Mouse (Mus musculus): ENCODE results near the gene Gp5. TPM values are rescaled to one million over a fixed set of nuclear protein-coding genes. Genes with fewer than 3 reads are reported as not detected.
"Not testable (repeated sequence)": the region's sequence is repeated elsewhere in the genome, so short reads cannot be mapped to it uniquely, and the experiment has no call there.

The Gp5 gene
- polyA plus RNA-seq (2015; fragmentation: Nextera tagmentation; extraction: Ambion mirVana) = 0.11 and 0.39 TPM in 2 replicates

- H3K4me3 ChIP-seq (ENCODE audit: low read depth, low read length) = peak within 1 kb of the TSS; percentile 56; the same call in 1 of the 2 replicates
- ATAC-seq (ENCODE audit: low FRiP score, low TSS enrichment) (no peak), DNase-seq (ENCODE audit: low spot score) (no peak)
- no peaks in the 10 kb centered on the region; the same call in 1 of the 2 replicates for H3K4me1 ChIP-seq (replicated peaks; ENCODE audit: control insufficient read depth, insufficient read depth)
- H3K36me3 ChIP-seq (ENCODE audit: control insufficient read depth, insufficient read depth, low read length) = no peaks in the 10 kb centered on the region
- peaks cover 3% of the 10 kb centered on the region; the same call in 1 of the 2 replicates for H3K27me3 ChIP-seq (ENCODE audit: control insufficient read depth, insufficient read depth, low read length)
- TF ChIP-seq EP300 (optimal IDR thresholded peaks at IDR 0.05) (no peak), CTCF (IDR thresholded peaks at IDR 0.05; ENCODE audit: low read depth) (no peak)
- no peak within 1 kb of the TSS for H3K27ac ChIP-seq (replicated peaks)
- H3K9ac ChIP-seq (ENCODE audit: low read length) = no peak within 1 kb of the TSS
- H3K9me3 ChIP-seq (ENCODE audit: control insufficient read depth, low read length) = no peaks in the 10 kb centered on the region
- peak within 1 kb of the TSS; percentile 97 for H3K4me2 ChIP-seq (replicated peaks; ENCODE audit: low read depth)
These were observed at the start of gene Gp5 for GRCm38 (mm10) chr16:30310647-30311046. Gp5 (minus strand) TSS chr16:30310779.

- H3K4me1 ChIP-seq (replicated peaks; ENCODE audit: control insufficient read depth, insufficient read depth); ATAC-seq (ENCODE audit: low FRiP score, low TSS enrichment); H3K9me3 ChIP-seq (ENCODE audit: control insufficient read depth, low read length); H3K27me3 ChIP-seq (ENCODE audit: control insufficient read depth, insufficient read depth, low read length); H3K27ac ChIP-seq (replicated peaks); H3K9ac ChIP-seq (ENCODE audit: low read length); H3K4me3 ChIP-seq (ENCODE audit: low read depth, low read length); H3K4me2 ChIP-seq (replicated peaks; ENCODE audit: low read depth); H3K36me3 ChIP-seq (ENCODE audit: control insufficient read depth, insufficient read depth, low read length); DNase-seq (ENCODE audit: low spot score): not testable (repeated sequence)
- WGBS = 93% methylated on average over 11 of the region's 11 CpGs
These were observed 42.9 kb upstream of the Gp5 start for GRCm38 (mm10) chr16:30353489-30353888.

GRCm38 (mm10) chr16:30314236-30314635 is 3.7 kb upstream of the Gp5 start:
- no peaks in the 10 kb centered on the region; the same call in 1 of the 2 replicates for H3K4me1 ChIP-seq (replicated peaks; ENCODE audit: control insufficient read depth, insufficient read depth)
- DNase-seq (ENCODE audit: low spot score) = no peak
- no peaks in the 10 kb centered on the region for H3K9me3 ChIP-seq (ENCODE audit: control insufficient read depth, low read length)
- H3K27me3 ChIP-seq (ENCODE audit: control insufficient read depth, insufficient read depth, low read length) = no peaks in the 10 kb centered on the region
- no peak for ATAC-seq (ENCODE audit: low FRiP score, low TSS enrichment)
- H3K9ac ChIP-seq (ENCODE audit: low read length) = no peak overlapping the region
- H3K36me3 ChIP-seq (ENCODE audit: control insufficient read depth, insufficient read depth, low read length) = no peaks in the 10 kb centered on the region
- no peak overlapping the region for H3K27ac ChIP-seq (replicated peaks)
- no peak overlapping the region for H3K4me3 ChIP-seq (ENCODE audit: low read depth, low read length)
- H3K4me2 ChIP-seq (replicated peaks; ENCODE audit: low read depth) = no peak overlapping the region
- peak; percentile 80 for TF ChIP-seq CTCF (IDR thresholded peaks at IDR 0.05; ENCODE audit: low read depth)
- no peak for TF ChIP-seq EP300 (optimal IDR thresholded peaks at IDR 0.05)

GRCm38 (mm10) chr16:30310171-30310515 is 436 bp downstream of the Gp5 start:
- H3K36me3 ChIP-seq (ENCODE audit: control insufficient read depth, insufficient read depth, low read length) = no peaks in the 10 kb centered on the region
- no peak for ATAC-seq (ENCODE audit: low FRiP score, low TSS enrichment)
- no peaks in the 10 kb centered on the region; the same call in 1 of the 2 replicates for H3K4me1 ChIP-seq (replicated peaks; ENCODE audit: control insufficient read depth, insufficient read depth)
- no peak overlapping the region for H3K4me3 ChIP-seq (ENCODE audit: low read depth, low read length)
- no peak overlapping the region for H3K27ac ChIP-seq (replicated peaks)
- no peak overlapping the region for H3K4me2 ChIP-seq (replicated peaks; ENCODE audit: low read depth)
- DNase-seq (ENCODE audit: low spot score) = no peak
- WGBS = 71% methylated on average over 8 of the region's 8 CpGs
- H3K9ac ChIP-seq (ENCODE audit: low read length) = no peak overlapping the region
- TF ChIP-seq EP300 (optimal IDR thresholded peaks at IDR 0.05) (no peak), CTCF (IDR thresholded peaks at IDR 0.05; ENCODE audit: low read depth) (no peak)
- H3K9me3 ChIP-seq (ENCODE audit: control insufficient read depth, low read length) = no peaks in the 10 kb centered on the region
- peaks cover 3% of the 10 kb centered on the region; the same call in 1 of the 2 replicates for H3K27me3 ChIP-seq (ENCODE audit: control insufficient read depth, insufficient read depth, low read length)

- ATAC-seq (ENCODE audit: low FRiP score, low TSS enrichment) (0 out of 2 replicates have a peak, but pooled peaks have one; percentile 21), DNase-seq (ENCODE audit: low spot score) (no peak)
- Histone ChIP-seq H3K27me3 (ENCODE audit: control insufficient read depth, insufficient read depth, low read length) (peaks cover 3% of the 10 kb centered on the region; the same call in 1 of the 2 replicates), H3K27ac (replicated peaks) (no peak overlapping the region), H3K4me2 (replicated peaks; ENCODE audit: low read depth) (peak overlapping the region; percentile 97), H3K4me1 (replicated peaks; ENCODE audit: control insufficient read depth, insufficient read depth) (no peaks in the 10 kb centered on the region; the same call in 1 of the 2 replicates), H3K4me3 (ENCODE audit: low read depth, low read length) (peak overlapping the region; percentile 56), H3K36me3 (ENCODE audit: control insufficient read depth, insufficient read depth, low read length) (no peaks in the 10 kb centered on the region), H3K9me3 (ENCODE audit: control insufficient read depth, low read length) (no peaks in the 10 kb centered on the region), H3K9ac (ENCODE audit: low read length) (peak overlapping the region; percentile 58)
- WGBS = 10% methylated on average over 34 of the region's 34 CpGs
- TF ChIP-seq CTCF (IDR thresholded peaks at IDR 0.05; ENCODE audit: low read depth) = no peak
- TF ChIP-seq EP300 (optimal IDR thresholded peaks at IDR 0.05) = no peak
These were observed 996 bp downstream of the Gp5 start for GRCm38 (mm10) chr16:30309395-30310170.
